Mouse (Mus musculus) brain, embryonic 14.5 days (tissue): ENCODE results near the gene Ppp1r8.
A peak's percentile ranks its signal among the peaks of the same experiment; 100 is the strongest.

ENCODE experiments used
- CTCF ChIP-seq: fragments of 200-500 bp; IDR thresholded peaks from 2 replicates; pipeline ENCODE4 v1.5.1; 2012; ENCODE audit warnings: inconsistent platforms, mild to moderate bottlenecking, moderate library complexity, borderline replicate concordance; ENCODE audit not compliant: insufficient read depth, insufficient read length; ENCODE audit errors: extremely low read depth
- POLR2A ChIP-seq: fragments of 200-500 bp; IDR thresholded peaks from 2 replicates; pipeline ENCODE4 v1.6.1; 2012; ENCODE audit warnings: mild to moderate bottlenecking, inconsistent platforms, borderline replicate concordance; ENCODE audit not compliant: poor library complexity, insufficient read depth, insufficient read length, severe bottlenecking; ENCODE audit errors: extremely low read depth

DNA sequence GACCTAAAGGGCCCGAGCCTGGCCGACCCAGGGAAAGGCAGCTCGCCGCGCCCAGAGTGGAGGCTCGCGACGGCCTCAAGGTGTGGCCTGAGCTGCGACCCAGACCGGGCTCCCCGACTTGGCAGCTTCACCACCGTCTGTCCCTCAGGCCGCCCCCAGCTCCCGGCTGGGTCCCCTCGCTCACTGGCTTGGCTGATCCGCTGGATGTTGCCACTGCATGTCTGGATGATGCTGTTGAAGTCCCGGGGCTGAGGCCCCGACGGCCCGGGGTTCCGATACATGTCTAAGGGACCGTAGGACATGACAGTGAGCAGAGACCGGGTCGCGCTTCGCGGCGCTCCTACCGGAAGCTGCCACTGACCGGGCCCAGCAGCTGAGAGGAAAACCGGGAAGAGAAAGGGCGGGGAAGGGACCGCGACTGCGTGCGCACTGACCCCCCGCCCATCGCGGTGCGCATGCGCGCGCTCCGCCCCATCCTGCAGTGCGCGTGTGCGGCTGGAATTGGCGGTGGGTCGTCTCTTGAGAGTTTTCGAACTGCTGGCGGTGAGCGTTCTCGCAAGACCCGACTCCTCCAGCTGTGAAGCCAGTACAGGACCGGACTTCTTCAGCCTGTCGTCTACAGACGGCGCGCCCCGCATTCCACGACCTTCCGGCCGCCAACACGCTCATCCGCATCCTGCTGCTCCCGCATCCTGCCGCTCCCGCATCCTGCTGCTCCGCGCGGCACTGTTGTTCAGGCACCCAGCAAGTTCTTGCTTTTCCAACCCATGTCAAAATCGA is 41.3 kb upstream of the Ppp1r8 start, which contains the start of gene Stx12:
- TF ChIP-seq CTCF = no peak
- TF ChIP-seq POLR2A = peak; percentile 73
